Mouse (Mus musculus) induced T-regulatory cell, adult 2 months (primary cell): ENCODE data around the gene Rufy3.

ENCODE experiments used
- DNase-seq: peaks from one replicate; pipeline ENCODE4 v3.0.0-alpha.2; 2012; ENCODE audit warnings: low read depth

Rufy3 gene

DNA sequence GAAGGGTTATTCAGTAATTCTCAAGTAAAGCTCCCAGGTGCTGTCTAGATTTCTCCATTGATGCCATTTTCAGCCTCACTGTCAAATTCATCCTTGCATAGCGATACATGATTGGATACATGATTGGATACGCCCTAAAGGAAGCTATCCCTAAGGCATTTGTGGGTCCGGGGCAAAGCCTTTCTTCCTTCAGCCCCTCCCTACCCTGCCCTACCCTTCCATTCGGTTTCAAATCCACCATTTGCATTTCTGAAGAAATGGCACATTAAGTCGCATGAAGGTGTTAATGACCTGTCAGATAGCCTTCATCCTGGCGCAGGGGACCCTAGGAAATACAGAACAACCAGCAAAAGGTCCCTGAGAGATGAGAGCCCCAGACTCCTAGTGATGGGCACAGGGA is 120.5 kb downstream of the Rufy3 start:
- DNase-seq: no peak

DNA sequence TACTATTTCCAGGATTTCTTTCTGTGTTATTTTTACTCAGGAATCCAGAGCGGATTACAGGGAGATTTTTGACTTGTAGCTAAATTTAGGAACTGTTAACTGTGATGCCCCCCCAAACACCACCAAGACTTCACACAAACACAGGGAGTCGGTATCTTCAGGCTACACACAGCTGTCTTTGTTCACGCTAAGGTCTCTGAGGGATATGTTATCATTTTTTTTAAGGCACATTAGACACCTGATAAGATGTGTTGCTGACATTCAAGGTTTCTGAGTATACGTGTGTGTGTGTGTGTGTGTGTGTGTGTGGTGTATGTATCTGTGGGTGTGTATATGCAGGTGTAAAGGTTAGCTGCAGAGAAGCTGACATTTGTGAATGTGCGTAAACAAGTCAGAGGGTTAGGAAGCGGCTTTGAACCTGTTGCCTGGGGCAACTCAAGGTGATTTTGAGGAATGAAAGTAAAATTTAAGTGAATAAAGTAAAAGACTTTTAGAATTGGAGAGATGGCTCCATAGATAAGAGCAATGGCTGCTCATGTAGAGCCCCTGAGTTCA is 121.0 kb downstream of the Rufy3 start:
- DNase-seq: peak; percentile 28

GRCm38 (mm10) chr5:88687996-88688406 is 123.2 kb downstream of the Rufy3 start:
- DNase-seq: no peak

GRCm38 (mm10) chr5:88688583-88689187 is 123.8 kb downstream of the Rufy3 start:
- DNase-seq: no peak

- DNase-seq: peak; percentile 68
Observed at GRCm38 (mm10) chr5:88689279-88689938, 124.6 kb downstream of the Rufy3 start.

DNA sequence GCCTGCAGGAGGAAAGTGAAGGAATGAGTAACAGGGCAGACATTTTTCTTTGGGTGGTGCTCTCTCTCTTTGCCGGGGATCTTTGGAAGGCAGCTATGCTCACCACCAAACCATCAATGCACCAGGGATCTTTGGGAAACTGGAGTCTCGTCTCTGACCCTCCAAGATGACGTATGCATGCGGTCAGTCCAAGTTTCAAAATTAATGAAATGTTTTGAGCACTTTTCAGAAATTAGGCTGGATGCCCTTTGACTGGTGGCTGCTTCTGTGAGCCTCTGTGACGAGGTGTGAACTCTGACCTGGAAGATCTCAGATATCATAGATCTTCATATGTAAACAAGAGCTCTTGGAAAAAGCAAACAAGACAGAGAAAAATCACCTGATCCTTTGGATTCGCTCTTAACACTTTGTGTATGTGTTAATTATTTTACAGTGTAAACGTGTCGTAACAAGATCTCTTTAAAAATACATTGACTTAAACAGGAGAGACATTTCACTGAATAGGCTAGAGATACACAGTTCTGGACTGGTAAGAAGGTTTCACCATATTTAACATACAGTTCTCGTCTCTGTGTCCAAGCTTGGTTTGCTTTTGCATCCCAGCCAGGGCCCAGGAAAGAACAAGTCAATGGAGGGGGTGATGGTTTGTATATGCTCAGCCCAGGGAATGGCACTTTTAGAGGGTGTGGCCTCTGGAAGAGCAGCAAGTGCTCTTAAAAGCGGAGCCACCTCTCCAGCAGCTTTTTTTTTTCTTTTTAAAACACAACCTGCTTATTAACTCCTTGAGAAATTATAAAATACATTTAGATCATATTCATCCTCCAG is 126.1 kb downstream of the Rufy3 start:
- no peak for DNase-seq

DNA sequence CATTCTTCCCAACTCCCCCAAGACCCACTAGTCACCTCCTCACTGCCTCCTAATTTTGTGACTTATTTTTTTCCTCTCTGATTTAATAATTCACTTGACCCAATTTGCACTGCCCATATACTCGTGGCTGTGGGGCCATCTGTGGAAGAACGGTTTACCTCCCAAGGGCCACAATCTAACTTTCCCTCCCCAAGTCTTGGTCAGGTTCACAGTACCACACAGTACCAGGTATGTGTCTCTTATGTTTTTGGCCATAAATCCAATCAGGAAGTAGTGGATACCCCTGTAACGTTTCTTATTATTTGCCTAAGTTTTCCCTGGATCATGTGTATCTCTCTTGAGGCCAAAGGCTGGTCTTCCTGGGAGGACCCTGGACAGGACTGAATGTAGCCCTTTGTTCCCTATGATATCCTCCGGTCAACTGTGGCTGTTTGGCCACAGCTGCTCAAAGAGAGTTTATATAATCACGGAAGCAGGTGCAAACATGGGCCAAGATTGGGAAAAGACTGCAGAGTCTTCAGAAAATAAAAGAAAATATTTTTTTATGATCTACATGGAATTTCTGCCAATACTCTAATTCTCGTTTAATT is 126.8 kb downstream of the Rufy3 start:
- no peak for DNase-seq

- DNase-seq: no peak
Observed at GRCm38 (mm10) chr5:88692586-88692985, 127.7 kb downstream of the Rufy3 start.

DNA sequence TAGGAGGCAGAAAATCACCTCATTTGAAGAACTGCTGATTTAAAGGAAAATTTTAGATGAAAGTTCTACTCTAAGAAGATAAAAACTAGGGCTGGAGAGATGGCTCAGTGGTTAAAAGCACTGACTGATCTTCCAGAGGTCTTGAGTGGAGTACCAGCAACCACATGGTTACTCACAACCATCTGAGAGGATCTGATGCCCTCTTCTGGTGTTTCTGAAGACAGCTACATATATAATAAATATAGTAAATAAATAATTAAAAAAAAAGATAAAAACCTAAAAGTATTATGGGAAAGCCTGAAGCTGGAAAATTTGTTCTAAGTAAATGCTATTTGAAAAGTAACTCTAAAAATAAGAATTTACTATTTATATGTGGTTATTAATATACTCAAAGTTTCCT is 128.2 kb downstream of the Rufy3 start:
- DNase-seq: no peak

- DNase-seq: no peak
Observed at GRCm38 (mm10) chr5:88697291-88697690, 132.5 kb downstream of the Rufy3 start.

- no peak for DNase-seq
Observed at GRCm38 (mm10) chr5:88699251-88699913, 134.5 kb downstream of the Rufy3 start.
